23 mouse cellular contexts compared by ENCODE assay signal in the genomic region with DNA sequence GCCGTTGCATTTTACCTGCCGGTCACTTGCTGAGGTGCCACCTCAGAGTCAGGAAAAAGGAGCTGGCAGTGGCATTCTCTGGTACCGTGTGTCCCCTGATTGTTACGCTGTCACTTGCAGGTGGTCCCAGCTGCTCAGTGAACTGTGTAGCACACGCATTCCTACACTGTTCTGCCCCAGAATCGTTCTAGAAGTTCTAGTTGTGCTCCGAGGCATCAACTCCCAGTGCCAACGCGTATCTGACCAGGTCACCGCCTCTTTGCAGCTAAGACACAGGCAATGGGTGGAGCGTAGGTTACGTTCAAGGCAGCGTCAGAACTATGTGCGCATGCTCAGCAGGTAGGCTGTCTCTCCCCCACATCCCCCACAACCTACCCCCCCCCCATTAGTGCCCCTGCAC. TPM values are rescaled to one million over a fixed set of nuclear protein-coding genes. Genes with fewer than 3 reads are reported as not detected.
"Had no signal": no experiment of that assay in that cellular context is flagged by ENCODE, and none has a peak within 500 bp of the region (broad histone marks: within the 10 kb centered on the region; RNA-seq: fewer than 3 reads in every experiment).

No protein-coding gene starts in this region.

- H3K4me1 ChIP-seq: kidney, embryonic 15.5 days; liver, embryonic 15.5 days; midbrain, embryonic 12.5 days; midbrain, embryonic 15.5 days; neural tube, embryonic 12.5 days; neural tube, embryonic 15.5 days had no signal

- H3K4me3 ChIP-seq: kidney, embryonic 15.5 days; left cerebral cortex, adult 2 months; liver, embryonic 12.5 days; liver, embryonic 15.5 days; lung, embryonic 15.5 days; midbrain, embryonic 12.5 days; midbrain, embryonic 15.5 days; neural tube, embryonic 12.5 days; neural tube, embryonic 15.5 days had no signal

- H3K9me3 ChIP-seq: kidney, embryonic 15.5 days; liver, embryonic 12.5 days; liver, embryonic 15.5 days; lung, embryonic 15.5 days; midbrain, embryonic 12.5 days; midbrain, embryonic 15.5 days; neural tube, embryonic 12.5 days; neural tube, embryonic 15.5 days had no signal

- H3K27ac ChIP-seq: kidney, embryonic 15.5 days; left cerebral cortex, adult 2 months; liver, embryonic 12.5 days; liver, embryonic 15.5 days; lung, embryonic 15.5 days; macrophage; midbrain, embryonic 12.5 days; midbrain, embryonic 15.5 days; neural tube, embryonic 12.5 days; neural tube, embryonic 15.5 days had no signal

- H3K27me3 ChIP-seq: kidney, embryonic 15.5 days; liver, embryonic 12.5 days; liver, embryonic 15.5 days; lung, embryonic 15.5 days; midbrain, embryonic 12.5 days; midbrain, embryonic 15.5 days; neural tube, embryonic 12.5 days; neural tube, embryonic 15.5 days had no signal

- DNase-seq: kidney, adult 11 months; kidney, adult 8-10 months; kidney, postnatal 10 days; kidney, postnatal 36 days; layer of hippocampus, postnatal 36 days; lung, adult 18-20 months; lung, postnatal 14 days; right cerebral cortex, adult 18-20 months; right cerebral cortex, postnatal 14 days; right cerebral cortex, postnatal 4 days; thymus, postnatal 25 days had no signal

RNA-seq across cellular contexts. Expression of gene Tcte3, which starts 18.4 kb away (rescaled TPM):
- total RNA-seq: left cerebral cortex, postnatal 10 days had no signal
- polyA plus RNA-seq: kidney, embryonic 15.5 days; limb, embryonic 14.5 days; macrophage; midbrain, embryonic 12.5 days; neural tube, embryonic 12.5 days; neural tube, embryonic 15.5 days had no signal
